Mouse (Mus musculus): ENCODE data around the gene Slc6a16. TPM values are rescaled to one million over a fixed set of nuclear protein-coding genes. Genes with fewer than 3 reads are reported as not detected.

Slc6a16 gene
- polyA plus RNA-seq, 2 experiments, result 0.21 to 0.29 TPM

GRCm38 (mm10) chr7:45221680-45222079 lies 19.2 kb upstream of the Slc6a16 start:
- no peaks in the 10 kb centered on the region for H3K9me3 ChIP-seq (ENCODE audit: control insufficient read depth, low read length)
- H3K36me3 ChIP-seq (ENCODE audit: control insufficient read depth, insufficient read depth, low read length), result peaks cover 90% of the 10 kb centered on the region
- peaks cover 13% of the 10 kb centered on the region; the same call in 1 of the 2 replicates for H3K4me1 ChIP-seq (ENCODE audit: control insufficient read depth, insufficient read depth, low read length)
- H3K4me2 ChIP-seq (replicated peaks; ENCODE audit: low read depth, low read length, severe bottlenecking), result no peak overlapping the region
- no peak overlapping the region for H3K4me3 ChIP-seq (replicated peaks; ENCODE audit: low read length)
- DNase-seq (ENCODE audit: low spot score), result no peak
- 90% methylated on average over 2 of the region's 2 CpGs for WGBS
- no peaks in the 10 kb centered on the region for H3K27me3 ChIP-seq (ENCODE audit: control insufficient read depth, insufficient read depth, low read length)
- H3K9ac ChIP-seq (ENCODE audit: low read depth, low read length, severe bottlenecking), result no peak overlapping the region
- H3K27ac ChIP-seq (replicated peaks; ENCODE audit: low read depth, low read length), result no peak overlapping the region
- ATAC-seq (ENCODE audit: low FRiP score, low read depth), result no peak
- no peak for TF ChIP-seq POLR2A (IDR thresholded peaks at IDR 0.05; ENCODE audit: borderline replicate concordance, extremely low read depth, insufficient read depth, insufficient read length)

- DNase-seq (ENCODE audit: low spot score), result no peak
- ATAC-seq (ENCODE audit: low FRiP score, low read depth), result no peak
- Histone ChIP-seq H3K9me3 (ENCODE audit: control insufficient read depth, low read length) (no peaks in the 10 kb centered on the region), H3K27ac (replicated peaks; ENCODE audit: low read depth, low read length) (no peak overlapping the region), H3K4me3 (replicated peaks; ENCODE audit: low read length) (no peak overlapping the region), H3K36me3 (ENCODE audit: control insufficient read depth, insufficient read depth, low read length) (peaks cover 97% of the 10 kb centered on the region), H3K9ac (ENCODE audit: low read depth, low read length, severe bottlenecking) (no peak overlapping the region), H3K4me1 (ENCODE audit: control insufficient read depth, insufficient read depth, low read length) (no peaks in the 10 kb centered on the region), H3K4me2 (replicated peaks; ENCODE audit: low read depth, low read length, severe bottlenecking) (no peak overlapping the region), H3K27me3 (ENCODE audit: control insufficient read depth, insufficient read depth, low read length) (no peaks in the 10 kb centered on the region)
- no peak for TF ChIP-seq POLR2A (IDR thresholded peaks at IDR 0.05; ENCODE audit: borderline replicate concordance, extremely low read depth, insufficient read depth, insufficient read length)
- 94% methylated on average over 7 of the region's 7 CpGs for WGBS
Measured at GRCm38 (mm10) chr7:45224826-45225225, 16.1 kb upstream of the Slc6a16 start.

DNA sequence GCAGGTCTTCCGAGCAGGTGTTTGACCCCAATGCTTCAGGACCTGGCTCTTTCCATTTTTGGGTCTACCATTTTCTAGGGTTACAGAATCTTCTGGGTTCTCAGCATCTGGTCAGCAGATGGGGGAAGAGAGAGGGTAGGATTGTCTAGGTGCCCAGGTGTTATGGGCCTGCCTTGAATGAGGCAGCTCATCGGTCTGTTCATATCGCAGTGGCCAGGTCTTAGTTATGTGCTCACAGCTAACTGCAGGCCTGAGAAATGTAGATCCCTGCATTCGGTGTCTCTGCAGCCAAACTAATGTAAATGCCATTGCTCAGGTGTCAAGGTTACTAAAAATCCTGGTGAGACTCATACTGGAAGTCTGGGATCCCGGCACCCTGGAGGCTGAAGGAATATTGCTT lies 14.5 kb upstream of the Slc6a16 start:
- no peaks in the 10 kb centered on the region for H3K4me1 ChIP-seq (ENCODE audit: control insufficient read depth, insufficient read depth, low read length)
- 92% methylated on average over 5 of the region's 5 CpGs for WGBS
- H3K9ac ChIP-seq (ENCODE audit: low read depth, low read length, severe bottlenecking), result no peak overlapping the region
- H3K4me2 ChIP-seq (replicated peaks; ENCODE audit: low read depth, low read length, severe bottlenecking), result no peak overlapping the region
- H3K27me3 ChIP-seq (ENCODE audit: control insufficient read depth, insufficient read depth, low read length), result no peaks in the 10 kb centered on the region
- no peak overlapping the region for H3K27ac ChIP-seq (replicated peaks; ENCODE audit: low read depth, low read length)
- peaks cover 91% of the 10 kb centered on the region for H3K36me3 ChIP-seq (ENCODE audit: control insufficient read depth, insufficient read depth, low read length)
- DNase-seq (ENCODE audit: low spot score) (no peak), ATAC-seq (ENCODE audit: low FRiP score, low read depth) (no peak)
- no peaks in the 10 kb centered on the region for H3K9me3 ChIP-seq (ENCODE audit: control insufficient read depth, low read length)
- TF ChIP-seq POLR2A (IDR thresholded peaks at IDR 0.05; ENCODE audit: borderline replicate concordance, extremely low read depth, insufficient read depth, insufficient read length), result no peak
- no peak overlapping the region for H3K4me3 ChIP-seq (replicated peaks; ENCODE audit: low read length)

DNA sequence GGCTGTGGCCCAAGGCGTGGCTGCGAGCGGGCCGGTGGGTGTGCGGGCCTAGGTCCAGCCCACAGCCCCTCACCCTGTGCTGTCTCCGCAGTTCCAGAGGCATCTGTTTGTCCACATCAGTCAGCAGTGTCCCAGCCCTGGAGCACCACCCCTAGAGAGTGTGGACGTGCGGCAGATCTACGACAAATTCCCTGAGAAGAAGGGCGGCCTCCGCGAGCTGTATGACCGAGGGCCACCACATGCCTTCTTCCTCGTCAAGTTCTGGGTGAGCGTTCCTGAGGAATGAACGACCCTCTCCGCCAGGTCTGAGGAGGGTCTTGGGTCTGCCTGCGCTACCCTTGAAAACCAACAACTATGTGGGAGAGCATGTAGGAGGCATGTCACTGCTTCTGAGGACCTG lies 12.3 kb upstream of the Slc6a16 start:
- Histone ChIP-seq H3K9ac (ENCODE audit: low read depth, low read length, severe bottlenecking) (no peak overlapping the region), H3K27ac (replicated peaks; ENCODE audit: low read depth, low read length) (no peak overlapping the region), H3K27me3 (ENCODE audit: control insufficient read depth, insufficient read depth, low read length) (no peaks in the 10 kb centered on the region), H3K4me2 (replicated peaks; ENCODE audit: low read depth, low read length, severe bottlenecking) (no peak overlapping the region), H3K9me3 (ENCODE audit: control insufficient read depth, low read length) (no peaks in the 10 kb centered on the region), H3K4me1 (ENCODE audit: control insufficient read depth, insufficient read depth, low read length) (no peaks in the 10 kb centered on the region), H3K36me3 (ENCODE audit: control insufficient read depth, insufficient read depth, low read length) (peaks cover 91% of the 10 kb centered on the region), H3K4me3 (replicated peaks; ENCODE audit: low read length) (no peak overlapping the region)
- TF ChIP-seq POLR2A (IDR thresholded peaks at IDR 0.05; ENCODE audit: borderline replicate concordance, extremely low read depth, insufficient read depth, insufficient read length), result no peak
- WGBS, result 96% methylated on average over 18 of the region's 18 CpGs
- no peak for ATAC-seq (ENCODE audit: low FRiP score, low read depth)
- DNase-seq (ENCODE audit: low spot score), result no peak

DNA sequence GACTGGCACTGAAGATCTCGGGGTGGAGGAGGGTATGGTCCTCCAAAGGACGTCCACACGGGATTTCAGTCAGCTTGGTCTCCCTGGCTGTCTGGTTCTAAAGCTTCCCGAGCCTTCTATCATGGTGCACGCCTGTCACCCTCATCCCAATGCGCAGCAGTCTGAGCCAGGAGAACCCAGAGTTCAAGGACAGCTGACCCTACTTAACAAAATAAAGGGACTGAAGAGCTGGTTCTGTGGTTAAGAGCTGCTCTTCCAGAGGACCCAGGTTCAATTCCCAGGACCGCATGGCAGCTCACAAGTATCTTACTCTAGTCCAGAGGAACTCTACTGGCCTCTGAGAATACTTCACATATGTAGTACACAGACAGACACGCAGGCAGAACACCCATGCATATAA lies 11.8 kb upstream of the Slc6a16 start:
- DNase-seq (ENCODE audit: low spot score) (no peak), ATAC-seq (ENCODE audit: low FRiP score, low read depth) (no peak)
- Histone ChIP-seq H3K9me3 (ENCODE audit: control insufficient read depth, low read length) (no peaks in the 10 kb centered on the region), H3K4me2 (replicated peaks; ENCODE audit: low read depth, low read length, severe bottlenecking) (no peak overlapping the region), H3K27me3 (ENCODE audit: control insufficient read depth, insufficient read depth, low read length) (no peaks in the 10 kb centered on the region), H3K36me3 (ENCODE audit: control insufficient read depth, insufficient read depth, low read length) (peaks cover 89% of the 10 kb centered on the region), H3K4me1 (ENCODE audit: control insufficient read depth, insufficient read depth, low read length) (peaks cover 4% of the 10 kb centered on the region), H3K9ac (ENCODE audit: low read depth, low read length, severe bottlenecking) (no peak overlapping the region), H3K4me3 (replicated peaks; ENCODE audit: low read length) (no peak overlapping the region), H3K27ac (replicated peaks; ENCODE audit: low read depth, low read length) (no peak overlapping the region)
- TF ChIP-seq POLR2A (IDR thresholded peaks at IDR 0.05; ENCODE audit: borderline replicate concordance, extremely low read depth, insufficient read depth, insufficient read length), result no peak
- WGBS, result 91% methylated on average over 8 of the region's 8 CpGs
